16 mouse cellular contexts compared by ENCODE assay signal in genomic region chr6:39423130-39423551, GRCm38 (mm10). TPM values are rescaled to one million over a fixed set of nuclear protein-coding genes. Genes with fewer than 3 reads are reported as not detected.
DNase-seq lines count a peak whose midpoint lies in the region; ATAC-seq lines count a peak whose summit lies in the region.
"Had no signal": no experiment of that assay in that cellular context is flagged by ENCODE, and none has a peak within 500 bp of the region (broad histone marks: within the 10 kb centered on the region; RNA-seq: fewer than 3 reads in every experiment).

No protein-coding gene starts in this region.

- no peak overlapping the region for H3K4me3 ChIP-seq in liver, embryonic 11.5 days (ENCODE audit: low read depth, low read length)
- H3K4me3 ChIP-seq in heart, embryonic 10.5 days = no peak overlapping the region
- H3K4me3 ChIP-seq: heart, adult 2 months; limb, embryonic 13.5 days; midbrain, embryonic 15.5 days had no signal

- H3K4me1 ChIP-seq in liver, embryonic 11.5 days (replicated peaks; ENCODE audit: control insufficient read depth, insufficient read depth, low read length) = peaks cover 16% of the 10 kb centered on the region
- H3K4me1 ChIP-seq in heart, embryonic 10.5 days = peaks cover 6% of the 10 kb centered on the region; the same call in 1 of the 2 replicates

- no peak for ATAC-seq in liver, embryonic 11.5 days (replicated peaks; ENCODE audit: low FRiP score)
- 0 out of 2 replicates have a peak, but pooled peaks have one; percentile 32 for ATAC-seq in megakaryocyte-erythroid progenitor cell, adult 5-6 weeks (replicated peaks; ENCODE audit: low FRiP score, low TSS enrichment, poor library complexity, severe bottlenecking)
- ATAC-seq: midbrain, embryonic 15.5 days had no signal

- DNase-seq in left cerebral cortex, adult 11 months (ENCODE audit: low spot score) = peak; percentile 33
- DNase-seq in left cerebral cortex, postnatal 36 days (ENCODE audit: low spot score in 2 of 2) = no peak
- DNase-seq in R1 (ENCODE audit: low read depth, low spot score) = peak; percentile 80
- no peak for DNase-seq in liver, embryonic 11.5 days (ENCODE audit: low spot score)
- DNase-seq in adrenal gland, adult 2 months = no peak
- no peak for DNase-seq in heart, embryonic 10.5 days (ENCODE audit: low spot score)
- no peak for DNase-seq in urinary bladder, postnatal 25 days (ENCODE audit: low spot score)
- DNase-seq: cerebellum, adult 11-12 months; gastrocnemius, postnatal 14 days; heart, adult 2 months; kidney, adult 9 months; kidney, postnatal 36 days; layer of hippocampus, adult 9-11 months had no signal

- peak overlapping the region; percentile 38 for H3K27ac ChIP-seq in liver, embryonic 11.5 days (ENCODE audit: low read depth, low read length)
- H3K27ac ChIP-seq in heart, embryonic 10.5 days = no peak overlapping the region
- H3K27ac ChIP-seq: heart, adult 2 months; limb, embryonic 13.5 days; midbrain, embryonic 15.5 days had no signal

- H3K27me3 ChIP-seq in liver, embryonic 11.5 days (replicated peaks; ENCODE audit: control insufficient read depth, insufficient read depth, low read length) = peaks cover 5% of the 10 kb centered on the region; the same call in 1 of the 2 replicates
- peaks cover 24% of the 10 kb centered on the region for H3K27me3 ChIP-seq in heart, embryonic 10.5 days (ENCODE audit: insufficient read depth, poor library complexity, severe bottlenecking)
- H3K27me3 ChIP-seq: midbrain, embryonic 15.5 days had no signal

- H3K9ac ChIP-seq in liver, embryonic 11.5 days (ENCODE audit: low read depth, low read length) = no peak overlapping the region
- H3K9ac ChIP-seq: limb, embryonic 13.5 days; midbrain, embryonic 15.5 days had no signal

- no peak overlapping the region for H3K4me2 ChIP-seq in liver, embryonic 11.5 days
- H3K4me2 ChIP-seq: limb, embryonic 13.5 days; midbrain, embryonic 15.5 days had no signal

- no peaks in the 10 kb centered on the region for H3K36me3 ChIP-seq in liver, embryonic 11.5 days (ENCODE audit: control insufficient read depth, insufficient read depth, low read length)
- H3K36me3 ChIP-seq in heart, embryonic 10.5 days = no peaks in the 10 kb centered on the region
- H3K36me3 ChIP-seq: limb, embryonic 13.5 days; midbrain, embryonic 15.5 days had no signal

- intact Hi-C loops in left cerebral cortex, postnatal 36 days (cut with DNase I) = no loop called here

- 51% methylated on average over 6 of the region's 6 CpGs for WGBS in liver, embryonic 11.5 days
- 43% methylated on average over 6 of the region's 6 CpGs for WGBS in heart, embryonic 10.5 days

- H3K9me3 ChIP-seq in liver, embryonic 11.5 days (ENCODE audit: control insufficient read depth, low read length) = no peaks in the 10 kb centered on the region
- H3K9me3 ChIP-seq in heart, embryonic 10.5 days = no peaks in the 10 kb centered on the region
- H3K9me3 ChIP-seq: limb, embryonic 13.5 days; midbrain, embryonic 15.5 days had no signal

RNA-seq across cellular contexts. Expression of gene Mkrn1, which starts 2.9 kb away (rescaled TPM):
- total RNA-seq in left cerebral cortex, postnatal 36 days (2021) = 100 to 1,000 TPM; 131 to 151 TPM
- polyA plus RNA-seq in liver, embryonic 11.5 days (2014; fragmentation: Nextera tagmentation; extraction: Ambion mirVana) = 50.8 and 53.5 TPM in 2 replicates
- 91.2 and 104 TPM in 2 replicates for total RNA-seq in megakaryocyte-erythroid progenitor cell, adult 5-6 weeks (2014; fragmentation: Nextera tagmentation)
- 63.3 and 64.2 TPM in 2 replicates for total RNA-seq in megakaryocyte-erythroid progenitor cell, adult 5-6 weeks (2017)
- 10 to 100 TPM; 67.9 to 69.7 TPM for total RNA-seq in adrenal gland, adult 2 months (2021)
- 24.1 and 30.1 TPM in 2 replicates for polyA plus RNA-seq in adrenal gland, adult 2 months (2012; rRNA removed)
- polyA plus RNA-seq in heart, embryonic 10.5 days (2016; fragmentation: Nextera tagmentation; extraction: Ambion mirVana) = 33.0 and 34.2 TPM in 2 replicates

RNA-seq across cellular contexts. Expression of gene Rab19, which starts 42.2 kb away (rescaled TPM):
- total RNA-seq in left cerebral cortex, postnatal 36 days (2021) = not detected
- polyA plus RNA-seq in liver, embryonic 11.5 days (2014; fragmentation: Nextera tagmentation; extraction: Ambion mirVana) = 0.27 and 0.64 TPM in 2 replicates
- 0.20 and 0.92 TPM in 2 replicates for total RNA-seq in megakaryocyte-erythroid progenitor cell, adult 5-6 weeks (2014; fragmentation: Nextera tagmentation)
- 1.1 and 4.4 TPM in 2 replicates for total RNA-seq in megakaryocyte-erythroid progenitor cell, adult 5-6 weeks (2017)
- total RNA-seq in adrenal gland, adult 2 months (2021) = under 1 TPM; 0.23 to 0.73 TPM
- 0.37 TPM in 1 of 2 replicates, not detected in the other for polyA plus RNA-seq in adrenal gland, adult 2 months (2012; rRNA removed)
- polyA plus RNA-seq in heart, embryonic 10.5 days (2016; fragmentation: Nextera tagmentation; extraction: Ambion mirVana) = 0.53 and 0.54 TPM in 2 replicates
- total RNA-seq: gastrocnemius, postnatal 14 days had no signal

RNA-seq across cellular contexts. Expression of gene Slc37a3, which starts 45.7 kb away (rescaled TPM):
- total RNA-seq in left cerebral cortex, postnatal 36 days (2021) = 10 to 100 TPM; 70.8 to 79.2 TPM
- polyA plus RNA-seq in liver, embryonic 11.5 days (2014; fragmentation: Nextera tagmentation; extraction: Ambion mirVana) = 14.8 and 16.2 TPM in 2 replicates
- total RNA-seq in megakaryocyte-erythroid progenitor cell, adult 5-6 weeks (2014; fragmentation: Nextera tagmentation) = 6.6 and 14.7 TPM in 2 replicates
- 1.7 and 1.9 TPM in 2 replicates for total RNA-seq in megakaryocyte-erythroid progenitor cell, adult 5-6 weeks (2017)
- 10 to 100 TPM; 33.7 to 40.5 TPM for total RNA-seq in adrenal gland, adult 2 months (2021)
- 7.9 and 8.4 TPM in 2 replicates for polyA plus RNA-seq in adrenal gland, adult 2 months (2012; rRNA removed)
- polyA plus RNA-seq in heart, embryonic 10.5 days (2016; fragmentation: Nextera tagmentation; extraction: Ambion mirVana) = 39.9 and 41.7 TPM in 2 replicates

Comparison
In these comparisons a context has a peak if more than half of its experiments do, and no peak if none do; other contexts are left out.
1. DNase-seq: peak in left cerebral cortex, adult 11 months (single experiment) and R1 (single experiment); none in left cerebral cortex, postnatal 36 days (0 of 2), liver, embryonic 11.5 days (single experiment), adrenal gland, adult 2 months (single experiment), heart, embryonic 10.5 days (single experiment) and urinary bladder, postnatal 25 days (single experiment).